Mouse (Mus musculus) liver, adult 2 months (tissue): Measurements from ENCODE around the gene Fhad1.

ENCODE experiments used
- CTCF ChIP-seq: fragments of 200-500 bp; IDR thresholded peaks from 2 replicates; pipeline ENCODE4 v1.5.1; 2011; ENCODE audit warnings: low read depth, low read length, control low read depth
- POLR2A ChIP-seq: fragments of 200-500 bp; IDR thresholded peaks from 2 replicates; pipeline ENCODE4 v1.6.1; 2011; ENCODE audit warnings: low read length, control low read depth; ENCODE audit not compliant: insufficient read depth; ENCODE audit errors: extremely low read depth

GRCm38 (mm10) chr4:141958188-141958587 lies 56.7 kb downstream of the Fhad1 start:
- TF ChIP-seq POLR2A, result no peak
- peak; percentile 86 for TF ChIP-seq CTCF
